Mouse (Mus musculus): ENCODE measurements around the gene Tmem44. TPM values are rescaled to one million over a fixed set of nuclear protein-coding genes. Genes with fewer than 3 reads are reported as not detected.
A peak's percentile ranks its signal among the peaks of the same experiment; 100 is the strongest.

Tmem44 gene
- total RNA-seq, 2 experiments from 2014 or later, result 0.77 TPM; not detected in 1

DNA sequence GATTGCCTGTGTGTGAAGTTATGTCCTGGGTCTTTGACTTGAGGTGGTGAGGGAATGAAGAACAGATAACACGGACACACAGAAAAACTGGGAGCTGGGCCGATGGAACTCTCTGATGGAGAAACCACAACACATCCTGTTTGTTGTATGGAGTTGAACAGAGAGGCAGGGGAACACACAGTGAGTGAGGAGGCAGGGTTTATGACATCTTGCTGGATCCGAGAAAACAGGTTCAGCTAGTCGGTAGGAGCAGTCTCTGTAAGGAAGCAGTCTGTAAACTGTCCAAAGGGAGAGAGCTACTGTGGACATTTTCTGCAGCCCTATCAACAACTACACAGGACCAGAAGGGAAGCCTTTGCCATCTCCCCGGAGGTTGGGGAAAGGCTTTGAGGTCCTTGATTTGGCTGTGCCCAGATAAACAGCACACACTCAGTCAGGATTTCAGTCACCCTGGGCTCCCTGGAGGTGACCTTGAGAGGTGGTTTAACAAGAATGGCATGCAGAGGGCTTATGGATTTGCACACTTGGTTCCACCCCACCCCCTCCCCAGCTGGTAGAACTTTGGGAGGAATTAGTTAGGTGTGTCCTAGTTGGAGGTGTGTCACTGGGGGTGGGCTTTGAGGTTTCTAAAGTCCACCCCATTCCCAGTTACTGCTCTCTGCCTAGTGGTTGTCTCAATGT lies 8.8 kb upstream of the Tmem44 start:
- ATAC-seq (replicated peaks; ENCODE audit: low FRiP score, poor library complexity, severe bottlenecking), result no peak

DNA sequence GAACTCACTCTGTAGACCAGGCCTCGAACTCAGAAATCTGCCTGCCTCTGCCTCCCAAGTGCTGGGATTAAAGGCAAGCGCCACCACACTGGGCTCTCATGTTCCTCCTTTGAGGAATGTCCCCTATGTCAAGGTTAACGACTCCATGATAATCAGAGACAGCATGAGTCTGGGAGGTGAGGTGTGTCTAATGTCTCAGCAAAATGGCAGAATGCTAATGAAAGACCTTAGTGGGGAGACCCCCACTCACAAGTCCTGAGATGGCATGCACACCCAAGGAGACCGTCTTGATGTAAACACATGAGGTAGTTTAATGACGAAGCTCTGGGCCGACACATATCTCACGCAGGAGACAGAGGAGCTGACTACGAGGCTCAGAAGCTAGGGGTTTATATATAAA lies 3.5 kb upstream of the Tmem44 start:
- ATAC-seq (replicated peaks; ENCODE audit: low FRiP score, poor library complexity, severe bottlenecking), result no peak

DNA sequence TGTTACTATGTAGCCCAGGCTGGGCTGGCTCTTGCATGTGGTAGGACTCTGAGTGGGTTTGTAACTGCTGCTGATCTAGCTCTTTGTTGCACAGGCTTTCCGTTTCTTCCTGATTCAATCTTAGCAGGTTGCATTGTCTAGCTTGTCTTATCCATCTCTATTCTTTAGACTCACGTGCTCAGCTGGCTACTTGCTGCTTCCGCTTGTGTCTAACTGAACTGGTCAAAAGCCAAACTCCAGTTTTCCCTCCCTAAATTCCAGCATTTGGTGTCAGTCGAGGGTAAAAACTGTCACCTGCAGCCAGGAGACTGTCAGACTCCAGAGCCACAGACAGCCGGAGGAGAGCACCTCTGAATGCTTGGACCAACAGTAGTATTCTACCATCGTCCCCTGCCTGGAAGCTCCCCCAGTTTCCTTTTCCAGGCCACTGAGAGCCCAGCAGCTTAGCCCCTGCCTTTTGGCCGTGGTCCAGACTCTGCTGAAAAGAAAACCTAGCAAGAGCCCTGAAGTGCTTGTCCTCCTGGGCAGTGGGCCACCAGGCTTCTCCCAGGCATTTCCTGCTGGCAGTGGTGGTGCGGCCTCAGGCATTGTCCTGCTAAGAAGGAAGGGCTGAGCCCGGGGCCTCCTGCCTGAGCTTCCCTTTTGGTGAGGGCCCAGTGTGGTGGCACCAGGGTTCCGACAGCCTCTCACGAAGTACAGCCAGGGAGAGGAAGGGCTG lies 2.1 kb upstream of the Tmem44 start:
- no peak for ATAC-seq (replicated peaks; ENCODE audit: low FRiP score, poor library complexity, severe bottlenecking)

DNA sequence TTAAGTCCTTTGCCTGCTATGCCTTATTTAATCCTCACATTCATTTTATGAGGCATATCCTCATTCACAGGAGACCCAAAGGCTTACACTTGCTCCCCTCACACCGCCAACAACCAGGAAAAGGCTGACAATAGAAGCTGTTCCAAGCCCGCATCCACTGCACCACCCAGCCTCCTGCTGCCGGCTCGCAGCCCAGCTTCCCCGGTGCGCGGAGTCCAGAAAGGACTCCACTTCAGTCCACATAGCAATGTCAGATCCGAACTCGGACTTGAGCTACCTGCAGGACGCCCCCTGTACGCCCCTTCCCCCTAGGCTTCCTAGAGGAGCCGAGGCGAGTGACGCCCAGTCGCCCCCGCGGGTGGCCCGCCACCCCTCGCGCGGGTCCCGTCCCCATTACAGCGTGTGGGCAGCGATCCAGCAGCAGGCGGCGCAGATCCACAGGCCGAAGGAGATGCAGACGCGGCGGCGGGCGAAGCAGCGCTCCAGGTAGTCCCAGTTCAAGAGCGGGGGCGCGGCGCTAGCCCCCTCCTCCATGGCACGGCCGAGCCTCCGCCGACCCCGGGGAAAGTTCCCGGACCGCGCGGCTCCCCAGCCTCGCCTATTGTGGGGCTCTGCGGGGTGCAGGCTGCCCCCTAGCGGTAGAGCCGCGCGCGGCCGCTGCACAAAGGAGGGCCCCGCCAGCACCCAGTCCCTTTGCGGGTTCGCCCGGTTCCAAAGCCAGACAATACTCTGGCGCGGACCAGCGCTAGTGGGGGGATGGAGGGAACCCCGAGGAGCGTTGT lies 485 bp downstream of the Tmem44 start:
- peak; percentile 89 for ATAC-seq (replicated peaks; ENCODE audit: low FRiP score, poor library complexity, severe bottlenecking)

DNA sequence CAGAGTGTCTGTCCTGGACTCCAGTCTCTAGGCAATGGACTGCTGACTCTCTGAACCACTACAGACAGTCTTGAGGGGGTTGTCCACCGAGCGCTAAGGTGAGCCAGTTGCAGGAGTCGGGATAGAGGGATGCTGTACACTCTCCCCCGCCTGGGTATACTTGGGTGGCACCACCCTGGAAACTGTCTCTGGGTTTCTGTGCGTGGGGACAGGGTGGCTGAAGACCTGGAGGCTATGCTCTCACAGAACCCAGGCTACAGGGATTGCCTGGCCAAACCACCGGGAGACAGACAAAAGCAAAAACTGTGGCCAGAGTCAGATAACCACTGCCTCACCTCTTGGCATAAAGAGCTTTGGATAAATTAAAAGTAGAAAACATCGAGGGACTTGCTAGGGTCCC lies 1.1 kb downstream of the Tmem44 start:
- ATAC-seq (replicated peaks; ENCODE audit: low FRiP score, poor library complexity, severe bottlenecking), result no peak

DNA sequence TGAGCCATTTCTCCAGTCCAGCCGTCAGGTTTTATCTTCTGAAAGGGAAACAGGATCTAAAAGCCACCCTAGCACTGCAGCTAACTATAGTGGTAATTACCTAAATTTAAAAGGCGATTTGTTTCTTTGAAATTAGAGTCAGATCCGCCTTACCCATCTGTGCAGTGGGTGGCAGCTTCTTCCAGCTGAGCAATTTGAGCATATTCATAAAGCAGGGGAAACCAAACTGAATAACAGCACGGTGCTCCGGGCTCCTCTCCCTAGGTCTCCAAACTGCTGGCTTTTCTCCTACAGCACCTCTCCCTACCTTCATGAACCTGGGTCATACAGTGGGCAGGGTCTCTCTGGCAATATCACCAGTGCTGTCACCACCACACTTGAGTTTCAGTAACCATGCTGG lies 2.4 kb downstream of the Tmem44 start:
- no peak for ATAC-seq (replicated peaks; ENCODE audit: low FRiP score, poor library complexity, severe bottlenecking)

DNA sequence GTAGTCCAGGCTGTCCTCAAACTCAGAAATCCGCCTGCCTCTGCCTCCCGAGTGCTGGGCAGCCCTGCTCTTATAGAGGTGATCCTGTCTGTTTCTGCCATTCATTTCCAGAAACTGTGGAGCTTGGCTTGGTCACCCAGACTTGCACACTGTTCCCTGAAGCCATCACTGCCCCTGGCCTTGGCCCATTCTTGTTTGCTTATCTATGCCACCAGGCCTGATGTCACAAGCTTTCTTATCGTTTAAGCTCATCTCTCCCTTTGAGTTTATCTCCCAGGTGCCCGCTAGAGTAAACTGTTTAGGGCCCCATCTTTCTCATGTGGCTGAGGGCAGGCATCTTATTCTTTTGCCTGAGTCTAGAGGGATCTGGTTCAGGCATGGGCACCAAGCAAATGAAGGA lies 5.9 kb downstream of the Tmem44 start:
- no peak for ATAC-seq (replicated peaks; ENCODE audit: low FRiP score, poor library complexity, severe bottlenecking)

DNA sequence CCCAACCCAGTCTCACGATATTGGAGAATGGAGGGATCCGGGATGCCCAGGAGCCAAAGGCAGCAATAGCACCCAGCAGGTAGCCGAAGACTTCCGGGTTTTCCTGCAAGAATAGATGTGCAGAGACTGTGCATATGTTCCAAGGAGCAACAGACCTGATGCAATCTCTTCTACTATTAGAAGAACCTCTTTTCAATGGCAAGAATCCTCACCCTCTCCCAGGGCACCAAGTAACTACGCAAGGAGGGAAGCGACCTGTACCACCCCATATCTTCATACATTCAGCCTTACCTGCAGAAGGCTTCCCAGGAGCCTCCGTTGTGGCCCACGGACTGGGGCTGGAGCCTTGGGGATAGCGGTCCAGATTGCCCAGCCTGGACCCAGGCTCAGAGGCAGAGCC lies 7.3 kb downstream of the Tmem44 start:
- no peak for ATAC-seq (replicated peaks; ENCODE audit: low FRiP score, poor library complexity, severe bottlenecking)

DNA sequence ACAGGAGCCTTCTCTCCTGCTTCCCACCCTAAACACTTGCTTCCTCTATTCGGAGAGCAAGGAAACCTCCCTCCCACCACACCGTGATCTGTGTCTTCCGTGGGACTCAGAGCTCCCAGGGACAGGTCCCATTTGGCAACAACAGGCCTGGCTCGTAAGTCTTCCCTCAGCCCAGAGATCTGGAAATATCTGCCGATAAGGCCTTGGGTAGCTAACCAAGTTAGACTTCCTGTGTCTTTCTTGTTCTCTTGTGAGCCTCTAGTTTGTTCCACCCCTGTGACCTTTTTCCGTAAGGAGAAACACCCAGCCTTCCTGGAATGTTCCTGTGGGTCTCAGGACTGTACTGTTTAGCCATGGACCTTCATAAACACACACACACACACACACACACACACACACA lies 7.8 kb downstream of the Tmem44 start:
- ATAC-seq (replicated peaks; ENCODE audit: low FRiP score, poor library complexity, severe bottlenecking), result no peak

DNA sequence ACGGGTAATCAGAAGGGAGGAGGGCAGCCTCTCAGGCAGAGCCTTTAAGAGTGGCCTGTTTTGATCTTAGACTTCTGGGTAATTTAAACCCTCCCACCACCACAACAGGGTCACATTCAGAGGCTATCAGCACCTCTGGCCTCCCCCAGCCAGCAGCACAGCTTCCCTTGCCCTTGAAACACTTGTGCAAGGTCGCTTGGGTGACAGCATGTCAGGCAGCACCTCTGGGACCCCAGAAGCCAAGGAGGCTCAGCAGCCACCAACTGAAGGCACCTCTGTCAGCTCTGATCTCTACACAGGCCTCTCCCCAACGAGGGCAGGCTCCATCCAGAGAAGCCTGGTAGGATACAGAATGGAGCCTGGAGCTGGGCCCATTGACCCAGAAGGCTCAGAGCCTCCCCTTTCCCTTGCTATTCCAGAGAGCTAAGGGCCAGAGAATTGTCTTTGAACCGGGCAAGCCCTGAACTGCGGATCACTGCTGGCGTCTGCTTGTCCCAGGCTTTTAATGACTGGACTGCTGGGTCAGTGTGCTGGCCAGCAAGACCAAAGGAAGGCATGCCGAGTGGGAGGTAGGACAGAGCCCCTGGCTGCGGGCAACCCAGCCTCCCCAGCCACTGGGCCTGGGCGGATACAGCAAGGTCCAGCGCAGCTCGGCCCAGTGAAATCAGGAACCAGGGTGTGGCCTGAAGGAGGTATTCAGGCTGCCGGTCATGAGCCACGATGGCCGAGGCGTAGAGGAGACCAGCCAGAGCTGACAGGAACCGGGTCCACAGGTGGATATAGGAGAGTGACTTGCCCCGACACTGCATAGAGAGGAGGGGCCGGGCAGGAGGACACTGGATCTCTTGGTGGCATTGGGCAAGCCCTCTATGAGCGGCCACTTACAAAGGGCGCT lies 10.3 kb downstream of the Tmem44 start:
- ATAC-seq (replicated peaks; ENCODE audit: low FRiP score, poor library complexity, severe bottlenecking), result no peak

DNA sequence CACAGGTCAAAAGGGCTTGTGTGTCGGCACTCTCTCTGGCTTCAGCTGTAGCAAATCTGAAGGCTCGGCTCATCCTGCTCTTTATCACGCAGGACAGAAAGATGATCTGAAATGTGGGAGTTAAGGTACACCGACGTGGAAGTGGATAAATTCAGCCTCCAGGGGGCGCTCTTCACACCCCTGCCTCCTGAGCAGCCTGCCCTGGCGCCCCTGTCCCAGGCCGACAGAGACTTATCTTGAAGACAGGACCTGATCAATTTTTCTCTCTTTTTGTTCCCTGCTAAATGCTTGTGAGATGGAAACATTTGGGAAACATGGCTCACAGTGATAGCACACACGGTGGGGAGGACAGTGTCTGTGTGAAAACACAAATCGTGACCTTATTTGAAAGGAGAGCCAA lies 11.2 kb downstream of the Tmem44 start:
- ATAC-seq (replicated peaks; ENCODE audit: low FRiP score, poor library complexity, severe bottlenecking), result peak; percentile 77

DNA sequence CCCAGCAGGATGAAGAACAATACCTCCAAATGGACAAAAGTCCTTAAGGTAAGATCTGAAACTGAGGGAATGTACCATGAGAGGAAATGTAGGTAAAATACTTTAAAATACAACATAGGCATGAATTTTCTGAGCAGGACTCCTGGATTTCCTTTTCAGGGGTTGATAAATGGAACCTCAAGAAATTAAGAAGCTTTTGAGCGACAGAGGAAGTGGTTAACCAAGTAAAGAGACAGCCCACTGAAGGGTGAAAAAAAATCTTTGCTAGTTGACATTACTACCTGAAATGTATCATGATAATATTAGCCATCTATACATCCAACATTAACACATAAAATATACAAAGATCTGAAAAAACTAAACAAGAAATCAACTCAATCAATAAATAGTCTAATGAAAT lies 15.6 kb downstream of the Tmem44 start:
- no peak for ATAC-seq (replicated peaks; ENCODE audit: low FRiP score, poor library complexity, severe bottlenecking)

DNA sequence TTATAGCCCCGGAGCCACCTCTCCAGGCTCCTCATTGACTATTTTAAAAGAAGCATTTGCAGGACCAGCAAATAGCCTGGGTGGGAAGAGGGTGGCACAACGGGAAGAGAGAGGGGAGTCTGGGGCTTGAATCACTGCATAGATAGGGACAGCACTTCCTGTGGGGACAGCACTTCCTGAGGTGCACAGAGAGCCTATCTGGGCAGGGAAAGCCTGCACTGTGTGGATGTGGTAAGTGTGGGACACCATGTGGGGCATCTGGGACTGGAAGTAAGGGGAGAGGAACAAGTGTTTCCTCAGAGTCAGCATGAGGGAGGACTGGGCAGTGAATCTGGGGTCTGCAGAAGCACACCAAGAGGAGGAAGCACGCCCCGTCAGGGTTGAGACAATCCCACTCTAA lies 17.1 kb downstream of the Tmem44 start:
- ATAC-seq (replicated peaks; ENCODE audit: low FRiP score, poor library complexity, severe bottlenecking), result no peak

DNA sequence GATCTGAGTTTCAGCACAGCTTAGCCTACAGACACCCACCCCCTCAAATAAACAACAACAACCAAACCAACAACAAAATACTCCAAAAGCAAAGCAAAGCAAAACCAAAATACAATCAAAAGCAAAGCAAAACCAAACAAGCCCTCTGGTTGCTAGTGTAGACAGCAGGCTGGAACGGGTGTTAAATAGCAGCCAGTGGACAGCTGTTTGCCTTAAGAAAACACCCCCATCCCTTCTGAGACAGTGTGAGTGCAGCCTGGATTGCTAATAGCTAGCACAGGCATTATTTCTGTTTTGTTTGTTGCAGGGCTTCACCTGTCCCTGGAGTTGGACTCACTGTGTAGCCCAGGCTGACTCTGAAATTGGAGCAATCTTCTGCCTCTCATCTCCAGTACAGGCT lies 17.7 kb downstream of the Tmem44 start:
- no peak for ATAC-seq (replicated peaks; ENCODE audit: low FRiP score, poor library complexity, severe bottlenecking)

DNA sequence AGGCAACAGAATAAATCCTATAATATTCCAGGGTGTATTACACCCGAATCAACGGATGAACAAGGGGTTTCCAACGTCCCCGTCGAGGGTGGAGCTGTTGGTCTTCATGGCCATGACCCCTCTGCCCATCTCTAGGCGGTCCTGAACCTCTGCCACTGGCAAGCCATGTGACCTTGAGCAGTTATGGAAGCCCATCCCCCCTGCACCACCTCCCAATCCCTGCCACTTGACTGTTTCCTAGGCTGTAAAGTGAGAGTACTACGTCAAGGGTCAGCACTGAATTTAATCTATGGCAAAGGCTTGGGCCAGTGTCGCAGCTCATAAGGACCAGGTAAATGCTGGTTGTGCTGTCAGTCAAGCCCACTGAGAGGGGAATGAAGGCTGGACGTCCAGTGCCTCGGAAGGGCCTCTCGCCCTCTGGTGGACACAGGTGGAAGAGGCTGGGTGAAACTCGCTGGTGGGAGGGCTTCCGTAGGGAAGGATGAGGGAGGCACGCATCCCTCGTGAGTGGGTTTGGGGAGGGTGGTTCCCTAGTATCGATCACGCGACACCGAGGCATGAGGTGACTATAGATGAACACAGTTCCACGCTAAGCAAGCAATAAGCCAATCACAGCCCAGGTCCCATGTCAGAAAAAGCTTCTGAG lies 18.8 kb downstream of the Tmem44 start:
- ATAC-seq (replicated peaks; ENCODE audit: low FRiP score, poor library complexity, severe bottlenecking), result peak; percentile 67

DNA sequence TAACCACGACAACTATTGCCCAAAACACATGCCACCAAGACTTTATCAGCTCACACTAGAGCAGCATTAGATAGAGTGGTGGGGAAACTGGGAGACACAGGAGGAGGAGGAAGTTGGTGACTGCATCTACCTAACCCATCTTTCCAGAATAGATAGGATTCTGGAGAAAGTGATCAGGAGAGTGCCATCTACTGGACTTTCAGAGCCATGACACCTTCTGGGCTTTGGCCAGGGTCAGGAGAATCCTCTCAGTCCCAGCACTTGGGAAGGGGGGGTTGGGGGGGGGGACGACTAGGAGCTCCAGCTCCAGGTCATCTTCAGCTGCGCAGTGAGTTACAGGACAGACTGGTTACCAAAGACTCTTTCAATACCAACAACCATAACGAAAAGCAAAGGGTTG lies 19.8 kb downstream of the Tmem44 start:
- ATAC-seq (replicated peaks; ENCODE audit: low FRiP score, poor library complexity, severe bottlenecking), result 0 out of 2 replicates have a peak, but pooled peaks have one; percentile 56

DNA sequence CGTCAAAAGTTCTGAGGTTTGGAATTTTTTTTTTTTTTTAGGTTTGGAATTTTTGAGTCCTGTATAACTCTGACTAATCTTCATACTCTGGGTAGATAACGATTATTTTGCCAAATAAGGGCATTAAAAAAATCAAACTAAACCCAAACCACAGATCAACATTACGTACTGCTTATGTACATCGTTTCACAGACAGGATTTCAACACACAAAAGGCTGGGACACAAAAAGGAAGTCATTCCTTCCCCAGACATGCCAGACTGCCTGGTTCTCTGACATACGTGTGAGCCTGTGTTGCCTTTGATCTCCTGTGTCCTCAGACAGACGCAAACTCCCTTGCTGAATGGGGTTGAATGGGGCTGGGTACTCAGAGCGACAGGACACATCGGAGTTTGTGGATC lies 22.3 kb downstream of the Tmem44 start:
- no peak for ATAC-seq (replicated peaks; ENCODE audit: low FRiP score, poor library complexity, severe bottlenecking)

DNA sequence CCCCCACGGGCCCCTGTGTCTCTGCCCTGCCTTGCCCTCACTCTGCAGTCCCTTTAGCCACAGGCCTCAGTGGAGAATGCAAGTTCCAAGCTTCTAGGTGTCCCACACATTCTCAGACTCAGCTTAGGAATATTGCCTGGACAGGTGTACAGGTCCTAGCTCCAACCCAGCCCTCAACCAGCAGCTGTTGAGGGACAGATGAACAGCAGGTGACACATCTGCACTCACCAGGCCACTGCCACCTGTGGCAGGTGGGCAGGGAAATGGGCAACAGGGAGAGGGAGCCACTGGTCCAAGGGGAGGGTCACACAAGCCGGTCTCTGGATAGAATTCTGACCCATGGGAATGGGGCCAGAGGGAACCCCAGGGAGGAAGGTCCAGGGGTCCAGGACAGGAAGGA lies 22.8 kb downstream of the Tmem44 start:
- ATAC-seq (replicated peaks; ENCODE audit: low FRiP score, poor library complexity, severe bottlenecking), result no peak

DNA sequence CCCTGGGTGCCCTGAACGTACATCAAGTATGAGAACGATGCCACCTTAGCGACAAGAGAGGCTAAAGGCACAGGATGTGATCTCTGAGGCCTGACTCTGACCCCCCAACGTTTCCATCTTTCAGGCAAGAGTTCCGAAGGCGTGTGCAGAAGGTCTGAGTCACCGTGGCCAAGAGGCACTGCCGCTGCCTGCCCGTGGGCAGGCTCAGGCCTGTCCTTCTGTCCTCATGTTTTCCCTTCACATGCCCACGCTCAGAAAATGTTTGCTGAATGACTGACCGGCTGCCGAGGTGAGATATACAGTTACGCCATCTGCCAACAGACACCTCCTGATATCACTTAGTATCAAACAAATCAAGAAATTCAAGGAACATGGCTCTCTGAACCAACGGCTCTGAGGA lies 24.9 kb downstream of the Tmem44 start:
- ATAC-seq (replicated peaks; ENCODE audit: low FRiP score, poor library complexity, severe bottlenecking), result no peak; the same call in 1 of the 2 replicates
